Mouse (Mus musculus): Measurements from ENCODE around the gene Nos2.

DNA sequence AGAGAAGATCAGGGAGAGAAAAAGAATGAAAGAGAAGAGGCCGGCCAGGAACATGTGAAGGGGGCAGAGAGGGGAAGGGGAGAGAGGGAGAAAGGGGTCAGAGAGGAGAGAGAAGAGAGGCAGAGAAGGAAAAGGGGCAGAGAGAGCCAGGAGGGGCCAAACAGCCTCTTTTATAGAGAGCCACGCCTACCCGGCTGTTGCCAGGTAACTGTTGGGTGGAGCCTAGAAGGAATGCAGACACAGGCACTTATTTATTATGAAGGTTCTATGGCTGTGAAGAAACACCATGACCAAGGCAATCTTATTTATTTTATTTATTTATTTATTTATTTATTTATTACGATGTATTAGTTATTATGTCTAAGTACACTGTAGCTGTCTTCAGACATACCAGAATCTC is 49.7 kb upstream of the Nos2 start:
- TF ChIP-seq POLR2A (IDR thresholded peaks at IDR 0.05; ENCODE audit: control insufficient read depth, extremely low read depth, insufficient read depth, low read length, poor library complexity) (no peak), CTCF (IDR thresholded peaks at IDR 0.05; ENCODE audit: borderline replicate concordance, control insufficient read depth, extremely low read depth, insufficient read depth, low read length, poor library complexity) (no peak)
